Mouse (Mus musculus) liver, embryonic 14.5 days (tissue): ENCODE data around the gene Mum1.

Source experiments
- CTCF ChIP-seq: IDR thresholded peaks from 2 replicates; pipeline ENCODE4 v1.5.1; 2016; ENCODE audit warnings: antibody characterized with exemption, low read depth, control low read depth
- EP300 ChIP-seq: IDR thresholded peaks from 2 replicates; pipeline ENCODE4 v1.6.1; 2016; ENCODE audit warnings: antibody characterized with exemption, low read depth

DNA sequence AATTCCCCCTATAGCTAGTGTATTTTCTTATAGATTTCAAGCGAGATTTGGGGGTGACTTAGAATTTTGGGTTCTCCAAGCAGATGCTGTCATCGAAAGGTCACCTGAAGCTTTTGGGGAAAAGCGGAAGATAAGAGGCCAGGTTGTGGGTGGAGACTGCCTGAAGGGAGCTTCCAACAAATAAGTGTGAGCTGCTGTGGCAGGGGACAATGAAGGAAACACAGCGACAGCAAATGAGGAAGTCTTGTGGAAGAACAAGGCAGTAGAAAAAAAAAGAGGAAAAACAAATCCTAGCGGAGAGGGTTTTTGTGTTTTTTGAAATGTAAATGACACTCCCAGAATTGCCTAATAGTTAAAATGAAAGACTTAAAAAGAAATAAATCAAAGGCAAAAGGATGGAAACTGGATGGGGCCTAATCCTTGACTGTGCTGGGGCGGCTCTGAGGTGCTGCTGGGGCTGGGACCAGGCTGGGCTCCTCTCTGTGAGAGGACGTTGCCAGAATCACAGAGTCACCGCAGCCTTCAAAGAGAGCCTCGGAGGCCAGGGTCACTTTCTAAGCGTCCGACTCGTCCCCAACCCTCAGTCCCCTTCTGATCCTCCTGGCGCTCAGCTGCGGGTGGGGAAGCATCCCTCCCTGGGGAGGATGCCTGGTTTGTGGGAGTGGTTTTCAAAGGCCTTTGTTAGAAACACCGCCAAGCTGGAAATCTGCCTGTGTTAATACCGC, 11.0 kb upstream of the Mum1 start:
- TF ChIP-seq CTCF (no peak), EP300 (no peak)
